Mouse (Mus musculus): ENCODE data around the gene Src. TPM values are rescaled to one million over a fixed set of nuclear protein-coding genes. Genes with fewer than 3 reads are reported as not detected.
A peak's percentile ranks its signal among the peaks of the same experiment; 100 is the strongest.

Src gene
- 4.2 and 6.7 TPM in 2 replicates for polyA plus RNA-seq (2014; fragmentation: Nextera tagmentation; extraction: Ambion mirVana)

DNA sequence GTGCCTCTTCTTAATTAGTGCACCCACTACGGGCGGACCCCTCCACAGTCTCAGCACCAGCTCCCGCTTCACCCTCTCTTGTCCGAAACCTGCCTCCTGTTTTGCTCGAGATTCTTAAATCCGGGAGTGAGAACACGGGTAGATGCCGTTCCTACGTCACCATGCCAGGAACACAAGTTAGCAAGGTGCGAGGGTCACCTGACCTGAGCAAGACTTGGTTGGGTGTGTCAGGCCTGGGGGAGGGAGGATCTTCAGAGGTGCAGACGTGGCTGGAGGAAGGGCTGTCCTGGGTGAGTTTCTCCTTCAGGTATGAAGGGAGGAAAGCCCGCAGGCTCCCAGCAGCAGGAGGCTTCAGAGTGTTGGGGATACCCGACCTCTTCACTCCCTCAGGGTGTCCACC lies at the start of gene Src:
TSS of gene Src (plus strand) at position 239 of the 400 bp plus-strand sequence.
- no peak within 1 kb of the TSS for H3K27ac ChIP-seq (replicated peaks in 1 of 2; ENCODE audit: control insufficient read depth in 1 of 2, insufficient read depth in 1 of 2, low read depth in 2 of 2, low read length in 2 of 2)
- WGBS: 29% methylated on average over 13 of the region's 13 CpGs
- peak within 1 kb of the TSS; percentile 13; the same call in 1 of the 2 replicates for H3K4me2 ChIP-seq (ENCODE audit: low read length)
- H3K9ac ChIP-seq (ENCODE audit: low read length): no peak within 1 kb of the TSS
- no peaks in the 10 kb centered on the region for H3K9me3 ChIP-seq (ENCODE audit: control insufficient read depth, low read length)
- H3K36me3 ChIP-seq (ENCODE audit: control insufficient read depth, insufficient read depth, low read length): no peaks in the 10 kb centered on the region
- H3K4me1 ChIP-seq (ENCODE audit: control insufficient read depth in 2 of 2, insufficient read depth in 2 of 2, low read length in 2 of 2): peaks cover 11 to 19% of the 10 kb centered on the region in 2 experiments
- no peak within 1 kb of the TSS for H3K4me3 ChIP-seq (ENCODE audit: control insufficient read depth in 1 of 2, insufficient read depth in 1 of 2, low read depth in 1 of 2, low read length in 2 of 2)
- no peak for ATAC-seq (ENCODE audit: insufficient number of reproducible peaks, insufficient read depth, low FRiP score, low read depth)
- H3K27me3 ChIP-seq (ENCODE audit: control insufficient read depth, insufficient read depth, low read length): no peaks in the 10 kb centered on the region

DNA sequence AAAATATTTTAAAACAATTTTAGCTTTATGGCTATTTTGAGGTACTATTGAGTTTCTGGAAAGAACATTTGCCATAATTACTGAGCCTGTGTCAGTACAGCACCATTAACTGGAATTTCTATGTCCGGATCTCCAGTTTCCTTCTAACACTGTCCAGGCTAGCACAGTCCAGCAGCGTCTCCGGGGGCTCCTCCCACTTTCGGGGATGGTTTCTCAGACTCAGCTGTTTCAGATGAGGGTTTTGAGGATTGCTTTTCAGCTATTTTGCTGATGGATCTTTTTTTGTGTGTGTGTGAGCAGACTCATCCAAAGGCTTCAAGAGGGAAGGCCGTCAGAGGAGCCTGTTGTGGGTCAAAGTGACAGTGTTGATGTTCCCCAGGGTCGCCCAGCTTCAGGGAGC lies 46.5 kb upstream of the Src start:
- no peak overlapping the region for H3K4me2 ChIP-seq (ENCODE audit: low read length)
- H3K36me3 ChIP-seq (ENCODE audit: control insufficient read depth, insufficient read depth, low read length): peaks cover 6% of the 10 kb centered on the region; the same call in 1 of the 2 replicates
- no peaks in the 10 kb centered on the region for H3K27me3 ChIP-seq (ENCODE audit: control insufficient read depth, insufficient read depth, low read length)
- H3K9me3 ChIP-seq (ENCODE audit: control insufficient read depth, low read length): no peaks in the 10 kb centered on the region
- H3K9ac ChIP-seq (ENCODE audit: low read length): no peak overlapping the region
- no peak overlapping the region for H3K27ac ChIP-seq (replicated peaks in 1 of 2; ENCODE audit: control insufficient read depth in 1 of 2, insufficient read depth in 1 of 2, low read depth in 2 of 2, low read length in 2 of 2)
- H3K4me1 ChIP-seq (ENCODE audit: control insufficient read depth in 2 of 2, insufficient read depth in 2 of 2, low read length in 2 of 2): peaks cover 21 to 47% of the 10 kb centered on the region in 2 experiments
- ATAC-seq (ENCODE audit: insufficient number of reproducible peaks, insufficient read depth, low FRiP score, low read depth): no peak
- 39% methylated on average over 6 of the region's 6 CpGs for WGBS
- no peak overlapping the region for H3K4me3 ChIP-seq (ENCODE audit: control insufficient read depth in 1 of 2, insufficient read depth in 1 of 2, low read depth in 1 of 2, low read length in 2 of 2)

GRCm38 (mm10) chr2:157373681-157374080 lies 44.6 kb upstream of the Src start:
- Histone ChIP-seq H3K9me3 (ENCODE audit: control insufficient read depth, low read length) (no peaks in the 10 kb centered on the region), H3K4me1 (ENCODE audit: control insufficient read depth in 2 of 2, insufficient read depth in 2 of 2, low read length in 2 of 2) (peaks cover 23 to 47% of the 10 kb centered on the region in 2 experiments), H3K27me3 (ENCODE audit: control insufficient read depth, insufficient read depth, low read length) (no peaks in the 10 kb centered on the region), H3K9ac (ENCODE audit: low read length) (no peak overlapping the region; the same call in 1 of the 2 replicates), H3K36me3 (ENCODE audit: control insufficient read depth, insufficient read depth, low read length) (peaks cover 6% of the 10 kb centered on the region; the same call in 1 of the 2 replicates), H3K27ac (replicated peaks in 1 of 2; ENCODE audit: control insufficient read depth in 1 of 2, insufficient read depth in 1 of 2, low read depth in 2 of 2, low read length in 2 of 2) (no peak overlapping the region), H3K4me3 (ENCODE audit: control insufficient read depth in 1 of 2, insufficient read depth in 1 of 2, low read depth in 1 of 2, low read length in 2 of 2) (no peak overlapping the region), H3K4me2 (ENCODE audit: low read length) (no peak overlapping the region)
- 71% methylated on average over 3 of the region's 3 CpGs for WGBS
- no peak for ATAC-seq (ENCODE audit: insufficient number of reproducible peaks, insufficient read depth, low FRiP score, low read depth)

GRCm38 (mm10) chr2:157375051-157375450 lies 43.2 kb upstream of the Src start:
- H3K4me3 ChIP-seq (ENCODE audit: control insufficient read depth in 1 of 2, insufficient read depth in 1 of 2, low read depth in 1 of 2, low read length in 2 of 2): no peak overlapping the region
- H3K4me2 ChIP-seq (ENCODE audit: low read length): no peak overlapping the region
- H3K4me1 ChIP-seq (ENCODE audit: control insufficient read depth in 2 of 2, insufficient read depth in 2 of 2, low read length in 2 of 2): peaks cover 23 to 47% of the 10 kb centered on the region in 2 experiments
- 31% methylated on average over 8 of the region's 8 CpGs for WGBS
- peaks cover 18% of the 10 kb centered on the region for H3K36me3 ChIP-seq (ENCODE audit: control insufficient read depth, insufficient read depth, low read length)
- H3K9me3 ChIP-seq (ENCODE audit: control insufficient read depth, low read length): no peaks in the 10 kb centered on the region
- no peak for ATAC-seq (ENCODE audit: insufficient number of reproducible peaks, insufficient read depth, low FRiP score, low read depth)
- no peaks in the 10 kb centered on the region for H3K27me3 ChIP-seq (ENCODE audit: control insufficient read depth, insufficient read depth, low read length)
- H3K9ac ChIP-seq (ENCODE audit: low read length): no peak overlapping the region
- H3K27ac ChIP-seq (replicated peaks in 1 of 2; ENCODE audit: control insufficient read depth in 1 of 2, insufficient read depth in 1 of 2, low read depth in 2 of 2, low read length in 2 of 2): peak overlapping the region in 1 of 2 experiments; percentile 44; a peak in 1 of 4 replicates

DNA sequence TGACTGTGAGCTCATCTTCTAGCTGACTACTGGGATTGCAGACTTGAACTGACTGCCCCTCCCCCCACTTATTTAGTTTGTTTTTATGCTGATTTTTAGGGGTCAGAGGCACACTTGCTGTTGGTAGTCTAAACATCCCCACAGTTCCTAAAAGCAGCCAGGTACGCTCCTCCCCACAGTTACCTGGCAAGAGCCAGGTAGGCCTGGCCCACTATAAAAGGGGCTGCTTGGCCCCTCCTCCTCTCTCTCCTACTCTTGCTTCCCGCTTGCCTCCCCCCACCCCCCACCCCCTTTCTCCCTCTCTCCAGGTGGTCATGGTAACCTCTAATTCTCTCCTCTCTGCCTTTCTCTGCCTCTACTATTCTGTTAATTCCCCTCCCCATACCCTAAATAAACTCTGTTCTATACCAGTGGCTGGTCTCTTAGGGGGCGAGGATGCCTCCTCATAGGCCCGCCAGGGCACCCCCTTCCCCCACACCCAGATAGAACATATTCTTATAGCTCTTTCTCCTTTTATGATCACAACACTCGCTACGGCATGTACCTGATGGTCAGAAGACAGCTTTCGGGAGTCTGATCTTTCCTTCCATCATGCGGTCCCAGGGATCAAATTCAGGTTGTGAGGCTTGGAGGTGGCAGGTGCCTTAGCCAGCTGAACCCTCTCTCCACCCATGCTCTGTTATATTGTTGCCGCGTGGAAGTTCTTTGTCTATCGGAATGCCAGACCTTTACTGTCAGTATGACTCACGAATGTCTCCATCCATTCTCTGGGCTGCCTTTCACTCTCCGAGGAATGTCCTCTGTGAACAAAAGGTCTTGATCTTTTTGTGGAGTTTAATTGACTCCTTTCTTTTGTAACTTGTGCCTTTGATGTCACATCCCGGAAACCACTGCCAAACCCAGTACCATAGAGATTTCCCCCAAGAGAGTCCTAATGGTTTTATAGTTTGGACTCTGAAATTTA lies 42.2 kb upstream of the Src start:
- H3K27ac ChIP-seq (replicated peaks in 1 of 2; ENCODE audit: control insufficient read depth in 1 of 2, insufficient read depth in 1 of 2, low read depth in 2 of 2, low read length in 2 of 2): peak overlapping the region; percentile 53; a peak in 3 of 4 replicates
- no peak for ATAC-seq (ENCODE audit: insufficient number of reproducible peaks, insufficient read depth, low FRiP score, low read depth)
- 47% methylated on average over 14 of the region's 14 CpGs for WGBS
- no peak overlapping the region for H3K4me3 ChIP-seq (ENCODE audit: control insufficient read depth in 1 of 2, insufficient read depth in 1 of 2, low read depth in 1 of 2, low read length in 2 of 2)
- no peak overlapping the region; the same call in 1 of the 2 replicates for H3K9ac ChIP-seq (ENCODE audit: low read length)
- H3K36me3 ChIP-seq (ENCODE audit: control insufficient read depth, insufficient read depth, low read length): peaks cover 13% of the 10 kb centered on the region
- peak overlapping the region; percentile 18 for H3K4me2 ChIP-seq (ENCODE audit: low read length)
- H3K4me1 ChIP-seq (ENCODE audit: control insufficient read depth in 2 of 2, insufficient read depth in 2 of 2, low read length in 2 of 2): peaks cover 23 to 47% of the 10 kb centered on the region in 2 experiments
- H3K9me3 ChIP-seq (ENCODE audit: control insufficient read depth, low read length): no peaks in the 10 kb centered on the region
- H3K27me3 ChIP-seq (ENCODE audit: control insufficient read depth, insufficient read depth, low read length): no peaks in the 10 kb centered on the region

DNA sequence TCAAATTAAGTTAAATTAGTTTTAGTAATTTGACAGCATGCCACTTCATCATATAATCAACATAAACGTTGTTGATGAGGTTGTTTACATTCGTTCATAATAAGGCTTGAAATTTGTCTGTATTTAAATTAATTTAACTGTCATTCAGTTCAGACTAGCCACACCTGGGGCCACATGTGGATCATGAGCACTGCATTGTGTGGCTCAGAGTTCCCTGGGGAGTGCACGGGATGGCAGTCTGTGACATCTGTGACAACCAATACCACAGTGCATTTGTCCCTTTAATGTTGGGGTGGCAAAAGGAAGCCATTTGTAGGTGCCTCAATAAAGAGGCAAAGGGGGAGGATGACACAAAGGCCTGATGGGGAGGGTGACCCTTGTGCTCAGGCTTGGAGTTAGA lies 41.2 kb upstream of the Src start:
- Histone ChIP-seq H3K9ac (ENCODE audit: low read length) (no peak overlapping the region), H3K4me2 (ENCODE audit: low read length) (no peak overlapping the region), H3K36me3 (ENCODE audit: control insufficient read depth, insufficient read depth, low read length) (peaks cover 14% of the 10 kb centered on the region), H3K4me3 (ENCODE audit: control insufficient read depth in 1 of 2, insufficient read depth in 1 of 2, low read depth in 1 of 2, low read length in 2 of 2) (no peak overlapping the region), H3K27me3 (ENCODE audit: control insufficient read depth, insufficient read depth, low read length) (no peaks in the 10 kb centered on the region), H3K9me3 (ENCODE audit: control insufficient read depth, low read length) (no peaks in the 10 kb centered on the region), H3K27ac (replicated peaks in 1 of 2; ENCODE audit: control insufficient read depth in 1 of 2, insufficient read depth in 1 of 2, low read depth in 2 of 2, low read length in 2 of 2) (no peak overlapping the region), H3K4me1 (ENCODE audit: control insufficient read depth in 2 of 2, insufficient read depth in 2 of 2, low read length in 2 of 2) (peaks cover 20 to 43% of the 10 kb centered on the region in 2 experiments)
- no peak for ATAC-seq (ENCODE audit: insufficient number of reproducible peaks, insufficient read depth, low FRiP score, low read depth)
- 68% methylated on average over 3 of the region's 3 CpGs for WGBS

DNA sequence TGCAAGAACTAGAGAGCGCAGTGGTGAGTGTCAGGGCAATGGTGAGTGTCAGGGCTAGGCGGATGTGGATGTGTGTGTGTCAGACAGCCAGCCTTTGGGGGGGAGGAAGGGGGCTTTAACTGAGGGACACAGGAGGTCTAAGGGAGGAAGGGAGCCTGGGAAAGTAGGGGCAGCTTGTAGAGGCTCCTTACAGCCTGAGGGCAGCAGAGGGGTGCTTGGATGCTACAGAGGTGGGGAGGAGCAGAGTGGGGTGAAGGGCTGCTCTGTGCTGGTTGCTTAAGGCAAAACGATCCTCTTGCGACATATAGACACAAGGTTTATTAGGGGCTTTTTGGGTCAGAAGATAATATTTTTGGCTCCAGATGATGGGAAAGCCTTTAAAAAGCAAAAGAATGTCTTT lies 33.4 kb upstream of the Src start:
- WGBS: 84% methylated on average over 4 of the region's 4 CpGs
- H3K9me3 ChIP-seq (ENCODE audit: control insufficient read depth, low read length): no peaks in the 10 kb centered on the region
- H3K27ac ChIP-seq (replicated peaks in 1 of 2; ENCODE audit: control insufficient read depth in 1 of 2, insufficient read depth in 1 of 2, low read depth in 2 of 2, low read length in 2 of 2): no peak overlapping the region
- H3K27me3 ChIP-seq (ENCODE audit: control insufficient read depth, insufficient read depth, low read length): no peaks in the 10 kb centered on the region
- H3K4me1 ChIP-seq (ENCODE audit: control insufficient read depth in 2 of 2, insufficient read depth in 2 of 2, low read length in 2 of 2): peaks cover 0 to 5% of the 10 kb centered on the region in 2 experiments; a peak in 1 of 4 replicates
- ATAC-seq (ENCODE audit: insufficient number of reproducible peaks, insufficient read depth, low FRiP score, low read depth): no peak
- no peak overlapping the region for H3K4me3 ChIP-seq (ENCODE audit: control insufficient read depth in 1 of 2, insufficient read depth in 1 of 2, low read depth in 1 of 2, low read length in 2 of 2)
- no peak overlapping the region for H3K4me2 ChIP-seq (ENCODE audit: low read length)
- H3K9ac ChIP-seq (ENCODE audit: low read length): no peak overlapping the region
- peaks cover 37% of the 10 kb centered on the region for H3K36me3 ChIP-seq (ENCODE audit: control insufficient read depth, insufficient read depth, low read length)

Data from heart, embryonic 14.5 days (tissue).